Mouse (Mus musculus) gastrocnemius, postnatal 14 days (tissue): Measurements from ENCODE around the gene Plekhh3. TPM values are rescaled to one million over a fixed set of nuclear protein-coding genes. Genes with fewer than 3 reads are reported as not detected.

ENCODE experiments used
- DNase-seq: peaks from one replicate; pipeline ENCODE4 v3.0.0; 2021; ENCODE audit warnings: mixed read lengths
- intact Hi-C: fragments of 180-260 bp; cut with DNase I; formaldehyde crosslinking; loops from one replicate; pipeline ENCODE4 v1.15.1; 2025; ENCODE audit warnings: low total_unique reads
- long read RNA-seq, 2 experiments: library from polyadenylated mRNA; stranded (forward); transcript quantifications; one replicate each; pipeline ENCODE4 v2.0.0; 2021
- total RNA-seq, 2 experiments: library from RNA; stranded (reverse); gene quantifications; 2 replicates each; pipeline ENCODE4 v1.2.3; 2021

Plekhh3 gene
- 10 to 100 TPM; 22.0 to 26.9 TPM for total RNA-seq
- long read RNA-seq, experiment 1, transcript Plekhh3-201 (13 exons, 3,056 nt), result minor isoform, 11 of 47 reads
- long read RNA-seq, experiment 1, transcript Plekhh3-206 (13 exons, 3,010 nt), result major isoform, 12 of 47 reads
- long read RNA-seq, experiment 1, partial matches to known transcripts, result 4 of 47 reads
- long read RNA-seq, experiment 1, other reads (novel, unspliced or antisense), result 19 of 47 reads
- long read RNA-seq, experiment 2, transcript Plekhh3-201 (13 exons, 3,056 nt), result minor isoform, 12 of 70 reads
- long read RNA-seq, experiment 2, transcript Plekhh3-206 (13 exons, 3,010 nt), result major isoform, 18 of 70 reads
- long read RNA-seq, experiment 2, transcript Plekhh3-203 (13 exons, 2,635 nt), result minor isoform, 6 of 70 reads
- long read RNA-seq, experiment 2, partial matches to known transcripts, result 5 of 70 reads
- long read RNA-seq, experiment 2, other reads (novel, unspliced or antisense), result 29 of 70 reads

DNA sequence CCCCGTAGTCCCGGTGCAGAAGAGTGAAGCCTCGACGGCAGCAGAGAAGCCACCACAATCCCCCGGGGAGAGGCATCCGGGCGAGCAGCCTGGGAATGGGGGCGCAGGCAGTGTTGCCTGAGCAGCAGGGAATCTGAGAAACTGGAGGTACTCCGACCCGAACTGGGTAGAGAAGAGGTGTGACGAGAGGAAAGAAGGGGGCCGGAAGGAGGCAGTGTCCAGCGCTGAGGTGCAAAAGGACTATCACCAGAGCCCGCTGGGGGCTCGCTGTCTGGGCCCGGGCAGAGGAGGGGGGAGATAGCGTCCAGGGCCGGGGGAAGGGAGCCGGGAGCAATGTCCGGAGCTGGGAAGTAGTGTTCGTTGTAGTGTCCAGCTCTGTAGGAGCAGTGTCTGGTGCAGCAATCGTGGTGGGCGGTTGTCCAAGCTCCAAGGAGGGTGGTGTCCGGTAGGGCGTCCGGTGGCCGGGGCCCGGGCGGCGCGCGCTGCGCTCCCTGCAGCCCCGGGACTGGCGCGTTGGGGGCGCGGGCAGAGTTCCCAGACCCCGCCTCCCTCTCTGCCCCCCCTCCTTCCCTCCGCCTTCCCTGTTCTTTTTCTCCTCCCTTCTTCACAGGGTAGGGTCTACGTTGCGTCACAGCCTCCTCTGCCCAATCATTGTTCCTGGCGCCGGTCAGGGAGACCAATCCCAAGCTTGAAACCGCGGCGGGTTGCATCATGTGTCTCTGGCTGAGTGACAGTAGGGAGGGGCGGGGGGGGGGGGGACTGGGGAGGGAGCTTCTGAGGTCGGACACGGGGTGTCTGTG lies at the start of gene Plekhh3:
TSS of gene Plekhh3 (minus strand) at position 541 of the 800 bp plus-strand sequence.
- intact Hi-C loops, result no loop called here
- peak; percentile 96 for DNase-seq

DNA sequence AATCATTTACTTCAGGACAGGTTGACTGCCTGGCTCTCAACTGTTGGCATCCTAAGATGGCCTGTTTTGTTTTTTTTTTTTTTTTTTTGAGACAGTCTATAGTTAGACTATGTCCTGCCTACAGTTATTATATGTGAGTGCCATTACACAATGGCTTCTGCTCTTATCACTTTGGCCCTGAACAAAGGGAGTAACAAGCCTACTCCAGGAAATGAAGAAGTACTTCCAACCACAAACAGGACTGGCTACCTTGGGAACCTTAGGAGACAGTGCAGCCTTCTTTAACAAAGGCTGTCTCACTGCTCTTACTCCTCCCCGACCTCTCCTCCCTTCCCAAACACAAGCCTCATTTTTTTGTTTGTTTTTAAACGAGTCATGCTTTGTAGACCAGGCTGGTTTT lies 49.7 kb upstream of the Plekhh3 start:
- DNase-seq, result no peak
- intact Hi-C loops, result no loop called here

DNA sequence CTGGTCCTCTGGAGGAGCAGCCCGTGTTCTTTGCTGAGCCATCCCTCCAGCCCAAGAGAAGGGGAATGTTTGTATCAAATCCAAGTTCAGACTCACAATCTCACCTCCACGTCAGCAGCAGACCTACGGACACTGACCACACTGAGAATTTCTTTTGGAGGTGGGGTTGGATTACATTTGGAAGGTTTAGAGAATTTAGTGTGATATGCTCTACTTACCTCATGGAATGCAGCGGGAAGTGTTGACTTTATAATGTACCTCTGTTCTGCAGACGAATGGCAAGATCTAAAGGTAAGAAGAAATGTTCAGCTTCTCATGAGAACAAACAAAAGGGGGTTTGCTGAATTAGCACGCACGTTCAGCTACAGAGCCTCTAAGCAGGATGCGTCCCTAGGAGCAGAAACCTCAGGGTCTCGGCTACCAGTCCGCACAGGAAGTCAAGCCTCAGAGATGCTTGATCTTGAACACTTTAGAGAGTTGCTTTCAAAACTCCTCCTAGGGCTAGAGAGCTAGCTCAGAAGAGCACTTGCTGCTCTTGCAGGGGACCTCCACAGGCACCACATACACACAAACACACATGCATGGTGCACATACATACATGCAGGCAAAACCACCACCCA lies 47.4 kb upstream of the Plekhh3 start:
- intact Hi-C loops, result loop anchor here (10.0 kb wide), 1 partner anchor 176 kb away; no protein-coding TSS in a partner anchor
- no peak for DNase-seq

DNA sequence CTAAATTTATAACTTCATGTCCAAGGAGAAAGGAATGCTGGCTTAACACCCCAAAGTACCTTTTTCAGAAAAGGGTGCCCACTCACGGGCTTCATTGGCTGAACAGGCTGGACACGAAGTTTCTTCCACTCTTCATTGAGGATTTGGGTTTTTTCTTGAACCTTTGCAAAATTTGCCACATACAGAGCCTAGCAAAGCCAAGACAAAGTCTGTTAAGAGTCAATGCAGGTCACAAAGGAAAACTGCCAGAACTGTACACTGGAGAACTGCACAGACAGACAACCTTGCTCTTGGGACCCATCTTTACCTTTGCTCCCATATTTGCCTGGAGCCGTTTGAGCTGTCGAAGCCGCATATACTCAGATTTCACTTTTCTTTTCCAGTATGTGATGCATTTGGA lies 45.8 kb upstream of the Plekhh3 start:
- DNase-seq, result no peak
- intact Hi-C loops, result loop anchor here (10.0 kb wide), 1 partner anchor 178 kb away; no protein-coding TSS in a partner anchor

DNA sequence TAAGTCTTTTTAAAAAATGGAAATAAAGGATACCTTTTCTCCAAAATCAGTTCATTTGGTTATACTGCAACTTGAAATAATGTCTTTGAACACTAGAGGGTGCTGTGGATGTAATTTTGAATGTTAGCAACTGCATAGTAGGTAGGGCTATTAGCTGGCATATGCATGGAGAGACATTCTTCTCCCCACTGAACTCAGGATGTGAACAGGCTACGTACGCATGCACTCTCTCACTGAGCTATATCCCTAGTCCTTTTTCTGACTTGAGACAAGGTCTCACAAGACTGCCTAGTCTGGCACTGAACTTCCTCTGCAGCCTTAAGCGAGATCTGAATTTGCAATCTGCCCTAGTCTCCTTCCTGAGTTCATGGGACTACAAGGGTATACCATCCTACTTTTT lies 40.8 kb upstream of the Plekhh3 start:
- no peak for DNase-seq
- intact Hi-C loops, result loop anchor here (1.0 to 10.0 kb wide), 3 partner anchors 36 to 183 kb away; no protein-coding TSS in a partner anchor

DNA sequence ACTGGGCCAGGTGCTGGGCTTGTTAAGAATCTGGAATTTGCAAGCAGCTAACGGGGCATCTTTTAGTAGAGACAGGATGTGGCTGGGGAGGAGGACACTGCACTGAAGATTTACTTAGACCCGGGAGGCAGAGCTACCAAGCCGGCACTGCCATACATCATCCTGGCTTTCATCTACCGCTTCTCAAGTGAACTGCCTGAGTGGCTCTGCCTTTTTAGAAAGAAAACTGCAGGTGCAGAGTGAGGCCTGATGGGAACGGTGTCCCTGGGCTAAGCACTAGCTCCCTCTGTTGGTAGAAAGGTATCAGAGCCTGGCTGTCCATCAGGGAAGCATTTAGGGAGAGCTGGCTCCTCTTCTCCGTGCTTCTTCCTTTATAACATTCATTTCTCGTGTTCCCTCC lies 29.8 kb upstream of the Plekhh3 start:
- intact Hi-C loops, result no loop called here
- no peak for DNase-seq

DNA sequence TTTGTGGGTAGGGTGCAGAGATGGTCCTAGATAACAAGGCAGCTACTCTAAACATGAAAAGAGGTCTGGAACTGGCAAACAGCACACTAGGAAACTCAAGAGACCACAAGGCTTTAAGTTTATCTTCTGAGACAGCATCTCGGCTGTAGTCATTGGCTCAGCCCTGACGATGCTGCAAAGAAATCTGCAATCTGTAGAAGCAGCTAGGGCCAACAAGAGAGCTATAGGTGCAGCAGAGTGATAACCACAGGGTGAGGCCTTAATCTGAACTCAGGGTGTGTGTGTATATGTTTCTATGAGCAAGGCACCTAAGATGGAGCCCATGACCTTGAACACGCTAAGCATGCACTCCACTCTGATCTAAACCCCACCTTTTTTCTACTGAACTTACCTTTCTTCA lies 28.4 kb upstream of the Plekhh3 start:
- no peak for DNase-seq
- intact Hi-C loops, result no loop called here

DNA sequence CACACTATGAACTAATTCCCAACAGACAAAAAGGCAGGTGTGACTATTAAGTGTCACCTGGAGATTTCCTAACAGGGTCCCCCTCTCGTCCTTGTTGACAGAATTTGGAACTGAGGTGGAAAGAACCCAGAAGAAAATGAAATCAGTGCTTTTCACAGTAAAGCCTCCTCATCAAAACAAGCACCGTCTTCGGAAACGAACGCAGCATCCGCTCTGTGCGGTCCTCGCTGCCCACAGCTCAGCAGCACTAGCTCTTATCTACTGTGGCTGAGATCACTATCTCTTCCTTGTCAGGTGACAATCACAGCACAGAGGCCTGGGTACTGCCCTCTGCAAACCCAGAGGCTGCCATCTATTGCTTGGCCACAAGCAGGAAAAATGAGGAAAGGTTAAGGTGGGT lies 25.0 kb upstream of the Plekhh3 start:
- no peak for DNase-seq
- intact Hi-C loops, result no loop called here

DNA sequence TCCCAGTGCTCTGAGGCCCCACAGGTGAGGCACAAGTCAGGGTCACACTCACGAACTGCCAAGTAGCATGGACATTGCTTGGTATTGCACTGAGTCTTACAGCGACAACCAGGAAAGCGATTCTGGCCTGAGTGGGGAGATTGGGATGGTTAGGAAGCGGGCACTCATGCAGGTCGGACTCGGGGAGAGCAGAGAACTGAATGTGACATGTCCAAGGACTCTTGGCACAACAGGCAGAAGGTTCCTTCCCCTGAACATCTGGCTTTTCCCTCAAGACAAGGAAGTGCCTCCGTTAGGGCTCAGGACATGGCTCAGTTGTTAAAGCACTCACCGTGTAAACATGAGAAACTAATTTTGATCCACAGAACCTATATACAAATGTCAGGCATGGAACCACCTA lies 24.4 kb upstream of the Plekhh3 start:
- intact Hi-C loops, result no loop called here
- DNase-seq, result no peak

DNA sequence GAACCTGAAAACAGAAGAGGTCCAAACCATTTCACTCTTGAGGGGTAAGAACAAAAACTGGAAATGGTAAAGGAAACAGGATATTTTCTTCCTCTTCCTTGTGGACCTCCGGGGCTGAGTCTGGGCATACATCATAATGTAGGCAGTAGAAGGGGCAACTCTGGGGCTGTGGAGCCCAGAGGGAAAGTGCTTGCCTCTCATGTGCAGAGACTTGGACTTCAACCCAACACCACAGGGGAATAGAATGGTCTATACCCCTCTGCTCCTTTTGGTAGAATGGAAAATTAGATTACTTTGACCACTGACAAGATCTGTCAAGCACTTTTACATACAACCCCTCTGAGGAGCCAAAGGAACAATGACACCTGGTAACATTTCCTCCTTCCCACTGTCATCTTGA lies 23.9 kb upstream of the Plekhh3 start:
- DNase-seq, result no peak
- intact Hi-C loops, result no loop called here

DNA sequence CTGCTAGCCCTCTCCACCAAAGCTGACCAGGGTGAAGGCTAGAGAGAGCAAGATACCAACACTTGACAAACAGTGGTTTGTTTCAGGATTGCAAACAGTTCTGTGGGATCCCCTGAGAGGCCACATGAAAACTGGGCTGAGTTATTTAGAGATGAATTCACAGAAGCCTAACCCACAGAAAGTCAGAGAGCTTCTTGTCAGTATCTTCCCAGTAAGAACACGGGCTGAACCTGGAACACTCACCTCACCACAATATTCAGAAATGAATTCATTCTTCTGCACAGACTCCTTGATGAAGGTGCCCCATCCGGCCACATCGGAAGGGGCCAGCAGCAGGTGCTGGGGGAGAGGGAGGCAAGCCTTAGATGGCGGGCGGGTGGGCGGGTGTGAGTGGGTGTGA lies 23.5 kb upstream of the Plekhh3 start:
- no peak for DNase-seq
- intact Hi-C loops, result no loop called here

DNA sequence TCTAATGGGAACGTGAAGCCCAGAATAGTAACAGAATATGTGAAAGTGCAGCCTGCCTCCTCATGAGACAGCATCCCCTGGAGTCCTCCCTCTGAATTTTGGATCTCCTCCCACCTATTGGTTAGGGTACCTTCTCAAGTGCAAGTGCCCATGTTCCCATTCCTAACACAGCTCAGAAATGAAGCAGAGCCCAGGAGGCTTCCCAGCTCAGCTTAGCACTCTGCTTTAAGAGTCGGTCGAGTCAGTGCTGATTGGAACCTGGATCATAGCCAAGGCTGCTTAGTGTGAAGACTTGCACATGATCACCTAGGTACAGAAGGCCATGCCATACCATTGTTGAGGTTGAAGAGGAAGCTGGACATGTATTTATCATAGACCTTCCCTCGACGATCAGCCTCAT lies 23.0 kb upstream of the Plekhh3 start:
- intact Hi-C loops, result no loop called here
- DNase-seq, result no peak

DNA sequence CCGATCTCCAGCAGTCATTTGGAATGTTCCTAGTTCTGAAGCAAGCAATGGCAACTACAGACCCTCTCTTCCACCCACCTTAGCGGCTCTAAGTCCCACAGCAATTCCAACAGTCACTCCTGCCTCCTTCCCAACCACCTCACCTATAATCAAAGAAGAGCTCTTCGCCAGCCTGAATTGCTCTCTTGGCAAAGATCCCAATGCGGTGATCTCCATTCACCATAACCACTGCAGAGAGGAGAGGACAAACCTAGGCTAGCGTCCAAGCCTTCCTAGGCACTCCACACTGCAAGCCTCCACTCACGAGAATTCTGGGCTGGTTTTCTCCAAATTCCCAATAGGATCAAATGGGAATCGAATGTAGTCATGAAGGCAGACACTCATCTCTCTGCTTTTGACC lies 21.9 kb upstream of the Plekhh3 start:
- DNase-seq, result no peak
- intact Hi-C loops, result no loop called here

DNA sequence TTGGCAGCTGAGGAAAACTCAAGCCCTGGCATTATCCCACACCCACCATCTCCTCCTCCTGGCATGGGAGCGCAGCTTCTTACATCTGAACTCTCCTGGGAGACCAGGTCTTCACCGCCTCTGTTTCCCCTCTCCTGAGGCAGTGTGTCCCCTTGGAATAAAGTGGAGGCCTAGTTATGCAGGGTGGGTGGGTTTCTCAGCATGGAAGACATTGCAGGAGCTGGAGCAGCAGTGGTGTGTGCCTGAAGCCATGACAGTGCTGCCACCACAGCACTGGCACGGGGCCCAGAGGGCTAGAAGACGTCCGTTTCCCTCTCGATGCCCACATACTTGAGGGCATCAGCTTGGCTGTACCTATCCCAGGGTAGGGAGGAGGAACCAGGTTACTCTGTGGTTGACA lies 21.5 kb upstream of the Plekhh3 start:
- intact Hi-C loops, result no loop called here

DNA sequence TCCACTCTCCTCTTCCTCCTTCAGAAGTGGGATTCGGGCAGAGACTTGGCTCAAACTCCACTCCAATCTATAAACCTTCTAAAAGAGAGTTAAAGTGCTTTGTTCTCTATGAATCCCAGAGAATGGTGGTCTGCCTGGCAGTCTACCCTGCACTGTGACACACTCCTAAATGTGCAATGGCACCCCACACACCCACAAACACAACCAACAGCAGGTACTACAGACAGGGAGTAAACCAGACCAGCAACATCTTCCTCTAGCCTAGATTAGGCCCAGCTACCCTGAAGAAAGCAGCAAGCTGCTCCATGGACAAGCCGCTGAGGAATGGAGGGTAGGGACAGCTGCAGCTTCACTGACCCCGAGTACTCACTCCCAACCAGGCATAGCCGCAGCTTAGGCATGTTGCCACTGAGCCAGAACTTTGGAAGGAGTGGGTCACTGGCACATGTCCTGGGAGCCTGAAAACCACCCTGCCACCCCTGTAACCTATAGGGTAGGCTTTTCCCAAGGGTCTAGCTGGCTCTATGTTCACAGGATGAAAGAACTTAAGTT lies 20.8 kb upstream of the Plekhh3 start:
- no peak for DNase-seq
- intact Hi-C loops, result no loop called here

More for the DNA sequence above, 21.5 kb upstream of the Plekhh3 start:
- DNase-seq, result no peak

DNA sequence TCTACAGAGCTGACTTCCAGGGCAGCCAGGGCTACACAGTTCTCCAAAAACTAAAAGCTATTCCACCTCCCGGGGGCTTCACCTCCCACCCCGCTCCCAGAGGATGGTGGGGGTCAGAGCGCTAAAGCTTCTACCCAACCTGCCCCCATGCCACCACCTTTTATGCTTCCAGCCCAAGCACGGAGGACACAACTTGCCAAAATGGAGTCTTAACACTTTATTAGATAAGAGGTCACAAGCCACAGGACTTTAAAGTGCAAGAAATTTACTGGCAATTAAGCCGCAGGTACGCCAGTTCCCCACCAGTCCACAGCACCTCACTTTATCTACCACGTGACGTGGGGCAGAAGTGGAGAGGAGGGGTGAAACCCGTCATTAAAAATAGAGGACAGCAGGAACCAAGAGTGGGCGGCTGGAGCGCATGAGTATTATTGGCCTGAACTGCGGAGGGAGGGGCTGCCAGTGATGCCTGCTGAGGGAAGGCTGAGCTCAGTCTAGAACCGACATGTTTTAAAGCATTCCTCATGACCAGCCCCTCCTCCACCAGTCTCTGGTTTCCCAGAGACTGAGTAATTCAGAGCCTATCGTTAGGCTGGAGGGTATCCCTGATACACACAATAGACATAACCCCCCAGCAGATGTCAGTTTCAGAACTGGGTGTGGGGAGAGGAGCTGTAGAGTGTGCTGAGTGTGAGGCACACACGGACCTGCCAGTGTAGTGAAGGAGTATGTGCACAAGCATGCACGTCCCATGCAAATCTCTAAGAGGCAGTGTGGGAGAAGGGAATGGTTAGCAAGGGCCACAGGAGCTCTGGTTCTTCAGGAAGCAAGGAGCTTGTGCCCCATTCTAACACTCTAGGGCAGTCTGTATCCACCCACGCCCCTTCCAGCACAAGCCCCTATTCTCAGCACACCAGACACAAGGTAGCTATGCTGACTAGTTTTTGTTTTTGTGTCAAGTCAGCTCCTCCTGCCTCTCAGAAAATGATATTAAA lies 20.1 kb upstream of the Plekhh3 start:
- intact Hi-C loops, result no loop called here
- no peak for DNase-seq

DNA sequence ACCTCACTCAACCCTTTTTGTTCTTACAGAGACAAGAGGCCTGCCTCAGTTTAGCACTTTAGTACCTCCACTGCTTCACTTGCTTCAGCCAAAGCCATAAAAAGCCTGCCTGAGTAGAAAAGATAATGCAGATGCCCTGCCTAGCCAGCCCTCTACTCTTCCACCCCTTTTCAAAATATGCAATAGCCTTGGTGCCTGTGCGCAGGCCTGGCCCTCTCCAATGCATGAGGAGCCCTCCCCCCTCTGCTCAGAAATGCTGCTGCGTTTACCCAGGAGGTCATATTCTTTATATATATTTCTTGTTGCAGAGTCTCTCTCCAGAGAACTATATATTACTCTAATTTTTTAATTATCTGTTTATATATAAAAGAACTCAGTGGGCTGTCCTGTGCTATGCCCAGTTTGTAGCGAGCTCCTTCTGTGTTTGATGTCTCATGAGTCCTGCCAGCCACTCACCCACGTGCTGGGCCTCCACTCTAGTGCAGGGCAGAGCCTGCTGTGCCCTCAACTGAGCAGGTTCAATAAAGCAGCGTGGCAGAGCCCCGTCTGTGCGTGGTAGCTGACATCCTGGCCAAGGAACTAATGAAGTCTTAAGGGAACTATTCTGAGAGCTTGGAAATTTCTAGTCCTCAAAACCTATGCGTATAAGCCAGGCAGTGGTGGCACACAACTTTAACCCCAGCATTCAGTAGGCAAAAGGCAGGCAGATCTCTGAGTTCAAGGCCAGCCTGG lies 19.2 kb upstream of the Plekhh3 start:
- intact Hi-C loops, result no loop called here
- DNase-seq, result no peak
